Mouse (Mus musculus): Measurements from ENCODE around the gene Blcap. TPM values are rescaled to one million over a fixed set of nuclear protein-coding genes. Genes with fewer than 3 reads are reported as not detected.
"Not testable (repeated sequence)": the region's sequence is repeated elsewhere in the genome, so short reads cannot be mapped to it uniquely, and the experiment has no call there.

Gene Blcap
- total RNA-seq (2021) = 10 to 100 TPM; 19.2 to 20.7 TPM
- long read RNA-seq, experiment 1, transcript Blcap-202 (2 exons, 2,056 nt) = major isoform, 36 of 39 reads
- long read RNA-seq, experiment 1, partial matches to known transcripts = 0 of 39 reads
- long read RNA-seq, experiment 1, other reads (novel, unspliced or antisense) = 3 of 39 reads
- long read RNA-seq, experiment 2, transcript Blcap-202 (2 exons, 2,056 nt) = major isoform, 40 of 46 reads
- long read RNA-seq, experiment 2, partial matches to known transcripts = 0 of 46 reads
- long read RNA-seq, experiment 2, other reads (novel, unspliced or antisense) = 6 of 46 reads

DNA sequence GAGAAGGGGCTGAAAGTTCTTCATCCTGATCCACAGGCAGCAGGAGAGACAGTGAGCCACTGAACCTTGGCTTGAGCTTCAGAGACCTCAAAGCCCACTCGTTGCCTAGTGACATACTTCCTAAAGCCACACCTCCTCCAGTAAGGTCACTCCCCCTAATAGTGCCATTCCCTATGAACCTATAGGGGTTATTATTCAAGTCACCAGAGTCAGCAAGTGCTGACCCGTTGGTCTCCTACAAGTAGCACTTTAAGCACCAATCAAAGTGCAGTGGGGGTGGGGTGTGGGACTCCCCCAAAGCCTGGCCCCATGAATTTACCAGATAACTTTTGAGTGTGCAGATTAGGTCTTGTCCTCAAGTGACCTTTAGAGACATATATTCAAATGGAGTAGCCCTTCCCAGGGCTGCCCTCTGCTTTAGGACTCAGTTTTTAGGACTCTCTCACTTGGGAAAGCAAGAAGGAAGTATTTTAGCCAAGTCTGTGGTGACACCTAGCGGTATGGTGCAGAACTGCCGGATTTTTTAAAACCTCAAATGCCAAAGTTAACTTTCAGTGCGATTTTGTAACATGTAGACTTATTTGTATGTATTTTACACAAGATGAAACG is at the start of gene Blcap:
TSS of gene Blcap (minus strand) at position 51 of the 609 bp plus-strand sequence.
- DNase-seq = no peak

DNA sequence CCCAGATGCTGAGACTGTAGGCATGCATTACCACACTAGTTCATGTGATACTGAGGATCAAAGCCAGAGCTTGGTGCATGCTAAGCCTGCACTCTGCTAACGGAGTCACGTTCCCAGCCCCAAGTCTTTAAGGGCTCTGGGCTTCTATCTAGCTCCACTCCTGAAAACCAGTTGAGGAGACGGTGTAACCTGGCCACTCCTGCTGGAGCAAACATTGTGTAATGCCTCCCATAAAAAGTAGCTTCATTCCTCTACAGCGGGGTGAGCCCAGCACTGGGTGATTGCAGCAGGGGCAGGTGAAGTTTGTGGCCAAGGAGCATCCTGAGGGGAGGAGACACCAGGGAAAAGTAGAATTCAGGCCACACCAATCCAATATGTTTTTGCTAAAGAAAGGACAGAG is 47.3 kb upstream of the Blcap start:
- no peak for DNase-seq

DNA sequence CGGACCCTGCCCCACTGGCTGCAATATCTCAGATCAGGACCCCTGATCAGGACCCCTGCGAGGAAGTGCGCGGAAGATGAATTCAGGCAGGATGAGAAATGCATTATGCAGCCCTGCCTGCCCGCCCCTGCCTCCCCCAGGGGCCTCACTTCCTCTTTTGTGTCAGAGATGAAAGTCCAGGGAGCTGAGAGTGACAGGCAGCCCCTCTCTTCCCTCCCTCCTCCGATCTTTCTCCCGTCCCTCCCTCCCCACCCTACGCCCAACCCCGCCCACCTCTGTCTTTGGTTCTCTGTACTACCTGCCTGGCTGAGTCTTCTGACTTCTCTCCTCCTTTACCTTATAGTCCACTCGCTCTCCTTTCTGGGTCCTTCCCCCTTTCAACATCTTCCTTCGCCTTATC is 42.9 kb upstream of the Blcap start:
- no peak for DNase-seq

DNA sequence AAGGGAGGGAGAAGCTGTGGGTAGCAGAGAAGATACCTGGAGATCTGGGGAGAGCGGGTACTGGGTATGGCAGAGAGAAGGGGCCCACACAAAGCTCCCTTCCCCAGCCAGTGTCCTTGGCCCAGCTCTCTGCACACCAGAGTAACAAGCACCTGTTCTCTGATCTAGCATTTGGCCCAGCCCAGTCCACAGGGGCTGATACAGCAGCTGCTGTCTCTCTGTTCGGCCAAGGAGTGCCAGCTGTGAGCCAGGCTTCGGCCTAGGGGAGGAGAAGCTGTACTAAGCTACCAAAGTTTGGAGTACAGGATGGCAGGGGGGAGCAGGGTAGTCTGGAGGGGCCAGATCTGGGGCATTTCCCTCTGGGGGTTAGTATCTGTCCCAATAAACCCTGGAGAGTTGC is 40.7 kb upstream of the Blcap start:
- no peak for DNase-seq

DNA sequence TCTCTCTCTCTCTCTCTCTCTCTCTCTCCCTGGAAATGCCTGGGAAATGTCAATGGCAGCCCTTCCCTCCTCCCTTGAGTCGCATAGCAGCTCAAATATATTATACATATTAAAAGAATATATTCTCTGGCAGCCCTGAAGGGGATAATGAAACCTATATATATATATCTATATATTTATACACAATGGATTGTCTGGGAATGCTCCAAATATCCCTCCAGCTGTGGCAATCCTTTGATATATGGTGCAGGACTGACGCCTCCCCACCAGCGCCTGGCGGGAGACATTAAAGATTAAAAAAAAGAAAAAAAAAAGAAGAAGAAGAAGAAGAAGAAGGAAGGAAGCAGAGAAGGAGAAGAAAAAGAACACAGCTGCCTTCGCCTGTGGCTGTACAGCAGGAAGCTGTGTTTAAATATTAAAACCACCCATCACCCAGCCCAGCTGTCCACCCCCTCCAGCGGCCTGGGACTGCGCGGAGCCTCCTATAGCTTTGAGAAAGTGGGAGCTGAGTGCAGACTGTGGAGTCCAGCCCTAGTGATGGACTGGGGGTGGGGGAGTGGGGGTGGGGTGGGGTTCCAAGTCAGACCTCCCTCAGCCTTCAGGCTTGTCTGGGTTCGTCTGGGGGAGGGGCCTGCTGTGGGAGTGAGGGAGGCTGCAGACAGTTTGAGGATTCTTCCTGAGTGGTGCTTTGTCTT is 36.6 kb upstream of the Blcap start:
- no peak for DNase-seq

DNA sequence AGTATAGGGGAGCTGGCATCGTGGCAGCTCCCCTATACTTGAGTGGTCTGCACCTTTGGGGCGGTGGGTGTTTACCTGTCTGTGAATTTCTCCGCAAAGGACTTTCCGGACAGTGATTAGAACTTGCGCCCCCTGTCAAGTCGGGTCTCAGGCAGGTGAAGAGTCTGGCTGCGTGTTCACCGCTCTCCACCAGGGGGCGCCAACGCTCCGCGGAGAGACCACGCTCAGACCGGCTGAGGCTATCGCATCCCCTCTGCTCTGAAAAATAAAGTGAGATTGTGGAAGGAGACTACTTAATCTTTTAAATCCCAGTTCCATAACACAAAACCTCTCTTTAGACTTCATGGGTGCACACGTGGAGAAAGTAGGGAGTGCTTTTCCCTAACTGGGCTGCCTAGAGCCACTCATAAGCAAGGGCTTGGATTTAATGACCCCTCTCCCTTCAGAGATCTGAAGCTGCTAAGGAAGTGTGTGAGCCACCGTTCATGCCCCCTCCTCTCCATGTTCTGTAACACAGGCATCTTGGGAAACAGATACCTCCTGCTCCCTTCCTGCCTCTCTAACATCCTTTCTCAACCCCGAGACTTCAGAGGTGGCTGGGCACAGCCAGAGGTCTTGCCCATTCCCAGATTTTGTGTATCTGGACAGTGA is 34.1 kb upstream of the Blcap start:
- peak; percentile 24 for DNase-seq

DNA sequence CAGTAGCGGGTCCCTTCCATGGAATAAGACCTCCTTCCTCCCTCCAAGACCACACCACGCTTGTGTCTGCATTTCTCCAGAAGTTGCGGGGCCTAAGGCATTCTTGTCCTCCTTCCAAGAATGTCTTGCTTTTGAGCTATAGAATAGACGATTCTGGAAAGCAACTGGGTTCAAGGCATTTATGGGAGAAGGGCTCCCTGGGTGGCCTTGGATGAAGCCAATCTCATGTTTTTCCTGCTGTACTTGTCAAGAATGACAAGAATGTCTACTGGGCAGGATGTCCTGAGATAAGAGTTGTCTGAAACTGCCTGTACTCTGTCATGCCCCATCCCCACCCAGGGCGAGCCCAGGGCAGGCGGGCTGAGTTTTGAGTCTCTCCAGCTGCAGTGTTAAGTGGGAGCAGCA is 30.4 kb upstream of the Blcap start:
- no peak for DNase-seq

DNA sequence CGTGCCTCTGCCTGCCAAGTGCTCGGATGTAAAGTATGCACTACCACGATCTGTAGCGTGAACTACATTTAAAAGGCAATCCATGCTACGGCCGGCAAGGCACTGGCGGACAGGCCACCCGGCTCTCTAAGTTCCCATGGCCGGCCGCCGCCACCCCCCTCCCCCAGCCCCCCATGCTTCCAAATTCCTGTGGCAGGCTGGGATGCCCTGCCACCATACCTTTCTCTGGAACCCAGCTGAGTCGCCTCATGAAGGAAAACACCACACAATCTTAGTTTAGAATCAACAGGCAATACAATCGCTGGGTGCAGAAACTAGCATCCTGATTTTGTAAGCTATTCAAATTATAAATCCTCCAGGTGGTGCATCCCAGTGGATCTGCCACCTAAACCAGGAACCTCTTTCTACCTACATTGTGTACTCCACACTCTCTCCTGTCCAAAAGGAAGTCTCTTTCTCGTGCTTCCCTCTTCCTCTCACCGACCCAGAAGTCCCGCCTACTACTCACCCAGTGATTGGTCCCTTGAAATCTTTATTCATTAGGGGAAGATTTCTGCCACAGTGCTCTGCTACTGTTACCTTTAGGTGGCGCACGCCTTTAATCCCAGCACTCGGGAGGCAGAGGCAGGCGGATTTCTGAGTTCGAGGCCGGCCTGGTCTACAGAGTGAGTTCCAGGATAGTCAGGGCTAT is 25.9 kb upstream of the Blcap start:
- no peak for DNase-seq

DNA sequence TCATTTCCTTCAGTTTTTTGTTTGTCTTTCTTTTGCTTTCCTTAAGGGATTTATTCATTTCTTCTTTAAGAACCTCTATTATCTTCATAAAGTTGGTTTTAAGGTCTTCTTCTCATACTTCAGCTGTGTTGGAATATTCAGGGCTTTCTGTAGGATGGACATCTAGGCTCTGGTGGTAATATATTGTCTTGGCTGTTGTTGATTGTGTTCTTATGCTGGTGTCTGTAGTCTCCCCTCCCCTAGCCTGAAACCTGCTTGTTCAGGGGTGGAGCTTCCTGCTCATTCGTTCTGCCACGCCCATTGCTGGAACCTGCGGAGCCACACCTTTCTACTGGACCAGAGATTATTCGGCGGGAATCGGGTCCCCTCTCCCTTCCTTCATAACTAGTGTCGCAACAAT is 14.3 kb upstream of the Blcap start:
- DNase-seq = not testable (repeated sequence)

DNA sequence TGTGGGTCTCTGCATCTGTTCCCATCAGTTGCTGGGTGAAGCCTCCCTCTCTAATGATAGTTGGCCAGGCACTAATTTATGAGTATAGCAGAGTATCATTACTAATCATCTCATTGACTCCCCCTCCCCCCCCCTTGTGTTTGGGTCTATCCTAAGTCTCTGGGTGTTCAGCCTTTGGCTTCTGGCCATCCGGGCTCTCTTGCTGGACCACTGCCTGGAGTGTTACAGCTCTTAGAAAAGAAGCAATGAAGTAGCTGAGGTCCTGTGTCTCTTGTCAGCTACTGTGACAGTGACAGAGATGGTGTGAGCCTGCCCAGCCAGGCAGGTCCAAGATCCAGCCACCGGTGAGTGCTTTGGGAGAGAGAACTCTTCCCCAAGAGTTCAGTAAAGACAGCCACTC is 1.7 kb upstream of the Blcap start:
- DNase-seq = no peak

DNA sequence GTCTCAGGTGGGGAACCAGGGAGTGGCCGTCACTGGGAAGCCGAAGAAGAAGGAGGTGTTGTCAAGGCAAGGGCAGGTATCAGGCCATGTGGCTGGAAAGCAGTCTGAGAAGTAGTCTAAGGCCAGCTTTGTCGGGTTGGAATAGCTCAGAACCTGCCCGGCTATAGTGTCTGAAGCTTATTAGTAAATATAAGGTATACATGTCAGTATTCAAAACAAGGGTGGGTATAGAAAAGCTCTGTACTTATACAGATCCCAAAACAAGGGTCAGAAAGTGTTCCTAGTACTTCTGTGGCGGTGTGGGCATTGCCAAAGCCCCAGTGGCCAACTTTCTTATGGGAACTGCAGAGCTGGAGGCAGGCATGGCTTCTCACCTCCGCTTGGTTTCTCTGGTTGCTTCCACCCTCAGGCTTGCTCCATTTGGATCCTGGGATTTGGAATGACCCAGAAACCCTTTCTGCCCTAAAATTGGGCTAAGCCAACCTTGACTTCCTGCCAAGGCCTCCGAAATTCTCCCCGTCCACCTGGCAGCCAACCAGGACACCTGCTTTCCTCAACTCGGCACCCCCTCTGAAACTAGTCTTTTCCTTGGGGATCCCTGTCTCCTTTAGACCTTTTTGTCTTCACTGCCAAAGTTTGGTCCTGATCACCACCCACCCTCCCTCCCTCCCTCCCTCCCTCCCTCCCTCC is 1.1 kb downstream of the Blcap start:
- DNase-seq = no peak

DNA sequence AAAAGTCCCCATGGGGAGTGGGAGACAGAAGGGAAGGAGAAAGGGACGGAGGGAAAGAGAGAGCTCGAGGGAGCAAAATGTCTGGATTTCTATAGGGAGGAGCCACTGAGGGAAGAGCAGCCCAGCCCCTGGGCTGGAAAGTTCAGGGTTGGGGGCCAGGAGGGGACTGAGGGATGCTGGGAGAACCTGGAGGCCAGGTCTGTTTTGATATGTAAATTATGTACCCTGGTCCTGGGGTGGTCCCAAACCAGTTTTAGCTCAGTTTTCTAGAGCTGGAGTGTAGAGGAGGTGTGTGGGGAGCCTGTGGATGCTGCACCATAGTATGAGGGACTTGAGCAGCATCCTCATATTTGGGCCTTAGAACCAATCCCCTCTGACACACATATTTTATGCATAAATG is 2.2 kb downstream of the Blcap start:
- DNase-seq = no peak

DNA sequence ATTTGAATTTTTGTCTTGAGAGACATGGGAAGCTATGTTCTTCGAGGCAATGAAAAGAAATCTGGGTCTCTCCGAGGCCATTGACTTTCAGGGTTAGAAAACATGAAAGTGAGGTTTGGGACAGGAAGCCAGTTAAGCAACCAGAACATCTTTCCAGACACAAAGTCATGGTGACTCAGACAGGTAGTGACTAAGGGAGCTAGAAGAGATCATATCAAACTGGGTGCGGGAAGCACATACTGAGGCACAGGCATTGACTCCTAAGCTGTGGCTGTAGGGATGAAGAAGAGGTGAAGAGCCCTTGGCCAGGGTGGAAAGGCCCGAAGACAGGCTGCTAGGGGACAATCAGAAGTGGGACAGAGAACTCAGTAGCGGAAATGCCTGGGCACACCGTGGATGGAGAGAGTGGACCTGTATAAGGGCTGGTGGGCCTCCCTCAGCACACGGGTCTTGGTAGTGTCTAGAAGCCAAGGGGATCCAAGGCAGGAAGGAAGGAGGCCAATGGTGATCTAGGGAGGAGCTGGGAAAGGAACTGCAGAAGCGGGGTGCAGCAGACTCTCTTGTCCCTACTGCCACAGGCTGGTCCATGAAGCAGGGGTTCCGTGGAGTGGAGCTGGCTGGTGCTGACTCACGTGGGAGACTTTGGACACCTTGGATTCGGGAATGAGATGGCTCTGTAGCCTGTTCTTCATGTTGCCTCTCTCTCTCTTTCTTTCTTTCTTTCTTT is 3.7 kb downstream of the Blcap start:
- DNase-seq = no peak

DNA sequence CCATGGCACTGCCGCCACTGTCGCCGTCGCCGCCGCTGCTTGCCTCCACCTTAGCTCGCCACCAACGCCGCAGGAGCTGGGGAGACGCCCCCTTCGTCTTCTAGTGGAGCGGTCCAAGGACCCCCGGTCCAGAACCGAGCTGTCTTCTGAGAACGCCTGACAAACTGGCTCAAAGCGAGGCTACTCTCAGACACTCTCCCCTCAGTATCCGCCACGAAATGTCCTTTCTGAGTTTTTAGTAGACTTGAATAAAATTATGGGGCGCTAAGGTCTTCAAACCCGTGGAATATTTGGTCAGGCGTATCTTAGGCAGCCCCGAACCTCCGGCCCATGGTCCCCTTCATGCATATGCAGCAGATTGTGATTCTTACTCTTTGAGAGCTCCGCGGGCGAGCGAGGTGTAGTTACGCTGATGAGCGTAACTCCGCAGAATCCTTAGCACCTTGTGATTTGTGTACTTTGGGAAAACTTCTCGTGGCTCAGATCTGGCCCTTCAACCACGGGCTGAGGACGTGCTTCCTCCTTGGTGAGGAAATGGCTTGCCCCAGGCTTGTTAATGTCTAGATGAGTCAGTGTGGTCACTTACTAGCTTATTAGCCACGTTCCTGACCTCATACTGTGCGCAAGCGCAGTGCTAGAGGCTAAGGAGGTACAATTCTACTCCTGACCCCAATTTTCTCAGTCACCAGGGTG is 4.7 kb downstream of the Blcap start:
- DNase-seq = peak; percentile 76

DNA sequence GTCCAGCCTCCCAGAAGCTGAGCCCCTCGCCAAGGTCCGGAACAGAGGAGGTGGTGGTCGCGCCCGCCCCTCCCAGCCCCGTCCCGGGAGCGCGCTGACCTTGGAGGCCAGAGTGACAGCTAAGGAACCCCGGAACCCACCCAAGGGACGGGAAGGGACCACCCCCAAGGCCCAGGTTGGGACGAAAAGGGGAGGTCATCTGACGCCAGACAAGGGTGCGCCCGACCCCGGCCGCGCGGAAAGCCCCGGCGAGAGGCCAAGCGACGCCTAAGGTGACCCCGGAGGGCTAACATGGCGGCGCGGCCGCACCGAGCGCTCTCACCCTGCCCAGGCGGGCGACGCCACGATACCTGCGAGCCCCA is 5.2 kb downstream of the Blcap start:
- DNase-seq = no peak

DNA sequence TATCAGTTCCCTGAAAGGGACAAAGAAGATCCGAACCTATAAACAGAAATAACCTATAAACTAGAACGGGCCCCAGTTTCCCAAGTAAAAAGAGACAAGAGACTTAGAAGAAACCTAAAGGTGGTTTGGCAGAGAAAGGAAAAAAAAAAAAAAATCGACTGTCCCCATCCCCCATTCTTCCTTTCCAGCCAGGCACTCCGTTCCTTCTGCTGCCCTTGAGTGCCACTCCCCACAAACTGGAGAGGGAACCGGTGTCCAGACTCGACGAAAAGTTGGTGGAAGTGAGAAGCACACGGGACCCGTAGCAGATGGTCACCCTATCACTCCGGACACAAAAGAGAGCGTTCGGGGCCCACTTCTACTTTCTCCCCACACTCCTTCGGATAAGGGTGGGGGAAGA is 5.6 kb downstream of the Blcap start:
- DNase-seq = no peak

DNA sequence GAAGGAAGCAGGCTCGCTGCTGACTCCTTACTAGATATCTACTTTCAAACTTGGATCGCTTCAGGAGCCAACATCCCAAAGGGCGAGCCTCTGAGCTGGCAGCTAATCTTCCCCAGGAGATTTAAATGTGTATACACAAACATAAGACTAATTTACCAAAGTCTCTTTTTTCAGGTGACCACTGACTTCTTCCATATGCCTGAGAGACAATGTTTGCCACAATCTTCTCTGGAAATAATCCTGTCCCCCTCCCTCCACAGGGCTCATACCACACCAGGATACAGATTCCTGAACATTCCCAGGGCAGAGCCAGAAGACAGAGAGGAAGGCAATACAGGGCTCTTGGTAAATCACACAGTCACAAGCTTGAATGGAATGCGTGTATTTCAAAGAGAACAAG is 6.4 kb downstream of the Blcap start:
- no peak for DNase-seq

DNA sequence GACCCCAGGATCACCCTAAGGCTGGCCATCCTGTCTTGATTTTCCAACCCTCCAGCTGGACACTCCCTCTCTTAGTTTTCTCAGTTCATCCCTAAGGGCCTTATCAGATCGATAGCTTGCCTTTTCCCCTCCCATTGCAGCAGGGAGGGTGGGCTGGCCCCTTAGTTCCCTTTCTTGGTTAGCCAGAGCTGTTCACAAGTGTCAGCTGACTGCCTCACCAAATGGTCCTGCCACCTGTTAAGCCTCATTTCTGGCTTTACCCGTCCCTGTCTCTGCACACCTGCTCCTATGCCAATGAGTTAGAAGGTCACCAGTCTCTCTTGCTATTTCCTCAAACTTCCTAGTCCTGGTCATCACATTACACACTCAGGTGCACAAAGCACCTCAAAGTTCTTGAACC is 8.0 kb downstream of the Blcap start:
- DNase-seq = no peak

DNA sequence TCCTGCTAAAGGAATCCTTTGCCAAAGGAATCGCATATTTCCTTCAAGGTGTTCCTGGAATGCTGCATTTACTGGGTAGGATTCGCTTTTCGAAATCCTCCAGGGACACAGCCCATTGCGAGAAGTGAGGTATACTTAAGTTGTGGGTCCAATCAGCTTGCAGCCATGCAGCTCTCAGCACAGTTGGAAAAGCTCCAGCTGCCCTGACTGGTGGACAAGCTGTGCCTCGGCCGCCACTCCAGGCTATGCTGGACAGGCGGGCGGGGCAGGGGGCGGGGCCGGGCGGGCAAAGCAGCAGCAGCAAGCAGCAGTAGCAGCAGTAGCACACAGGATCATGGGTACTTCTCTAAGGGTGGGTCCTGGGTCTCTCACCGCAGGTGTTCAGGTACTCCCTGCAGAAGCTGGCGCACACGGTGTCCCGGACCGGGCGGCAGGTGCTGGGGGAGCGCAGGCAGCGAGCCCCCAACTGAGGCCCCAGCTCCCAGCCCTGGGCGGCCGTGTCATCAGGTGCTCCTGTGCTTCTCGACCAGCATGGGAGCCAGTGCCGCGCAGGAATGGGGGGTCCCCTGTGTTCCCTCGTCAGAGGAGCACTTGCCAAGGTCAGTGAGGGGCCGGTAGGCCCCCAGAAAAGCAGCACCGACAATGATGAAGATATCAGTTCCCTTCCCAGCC is 9.8 kb downstream of the Blcap start:
- peak; percentile 82 for DNase-seq

DNA sequence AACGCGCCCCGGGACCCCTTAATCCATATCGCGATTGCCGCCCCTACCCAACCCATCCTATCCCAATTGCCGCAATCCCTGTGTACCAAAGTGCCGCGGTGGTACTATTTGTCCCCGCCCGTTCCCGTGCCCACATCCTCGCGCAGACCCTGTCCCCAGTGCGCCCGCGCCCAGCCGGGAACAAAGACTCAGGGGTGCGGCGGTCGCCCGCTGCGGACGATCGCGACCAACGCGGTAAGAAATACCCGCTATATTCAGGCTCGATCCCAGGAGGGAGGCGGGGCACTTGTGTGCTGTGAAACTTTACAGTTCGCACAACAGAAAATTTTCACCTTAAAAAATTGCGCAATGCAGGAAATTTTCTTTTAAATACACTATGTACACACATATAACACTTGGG is 10.8 kb downstream of the Blcap start:
- DNase-seq = no peak

All from gastrocnemius, postnatal 25 days (tissue).